Mouse (Mus musculus) lung, postnatal 14 days (tissue): ENCODE results near the gene Olfr910.

Experiments
- DNase-seq: peaks from one replicate; pipeline ENCODE4 v3.0.0; 2021

The Olfr910 gene

GRCm38 (mm10) chr9:38537549-38537948 is at the start of gene Olfr910:
Olfr910 (plus strand) TSS chr9:38537849.
- no peak for DNase-seq

DNA sequence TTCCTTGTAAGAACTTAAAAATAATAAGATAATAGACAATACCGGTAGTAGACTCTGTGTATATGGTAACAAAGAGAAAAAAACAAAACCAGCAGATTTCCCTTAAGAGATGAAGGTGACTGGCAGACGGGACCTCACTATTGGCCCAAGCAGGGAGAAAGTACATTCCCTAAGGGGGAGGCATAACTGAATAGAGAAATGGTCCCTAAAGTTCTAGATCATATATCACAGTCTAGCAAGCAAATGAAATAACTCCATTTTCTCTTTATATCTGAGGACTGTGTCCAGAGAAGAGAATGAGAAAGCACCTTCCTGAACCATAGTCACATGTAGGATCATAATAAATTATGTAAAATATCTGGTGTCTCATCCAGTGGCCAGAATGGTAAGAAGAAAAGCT is 42.1 kb upstream of the Olfr910 start, which contains the start of gene Olfr907:
Gene Olfr907 (plus strand): TSS at position 301 of the 400 bp plus-strand sequence.
- DNase-seq = no peak

DNA sequence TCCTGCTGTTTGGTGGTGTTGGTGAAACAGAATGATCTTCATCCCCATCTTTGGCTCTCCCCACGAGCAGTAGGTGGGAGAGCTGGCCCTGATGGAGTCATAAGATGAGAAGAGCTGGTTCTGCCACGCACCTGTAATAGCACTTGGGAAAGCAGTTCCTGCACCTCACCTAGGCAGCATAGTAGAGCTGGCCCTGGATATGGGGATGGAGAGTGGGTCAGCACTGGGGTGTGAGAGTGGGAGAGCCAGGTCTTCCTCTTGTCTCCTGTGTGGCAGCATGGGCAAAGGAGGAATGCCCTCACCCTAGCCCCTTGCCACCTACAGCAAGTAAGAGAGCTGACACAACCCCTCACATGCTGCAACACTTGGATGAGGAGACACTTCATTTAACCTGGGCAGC is 25.3 kb upstream of the Olfr910 start:
- DNase-seq = no peak

DNA sequence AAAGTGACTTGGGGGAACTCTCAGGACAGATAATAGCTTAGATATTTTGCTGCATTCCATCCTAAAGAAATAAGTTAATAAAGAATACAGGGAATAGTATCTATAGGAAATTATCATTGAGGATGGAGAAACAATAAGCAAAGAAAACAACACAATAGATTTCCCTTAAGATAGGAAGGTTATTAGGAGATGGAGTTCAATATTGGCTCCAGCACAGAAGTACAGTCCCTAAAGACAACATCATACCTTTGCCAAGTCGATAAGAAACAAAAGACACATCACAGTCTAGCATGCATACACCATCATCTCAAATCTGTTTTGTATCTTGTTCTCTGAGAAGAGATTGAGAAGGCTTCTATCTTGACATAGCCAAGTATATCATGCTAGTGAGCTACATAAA is 16.4 kb upstream of the Olfr910 start, which contains the start of gene Olfr911-ps1:
Gene Olfr911-ps1 (plus strand): TSS at position 301 of the 400 bp plus-strand sequence.
- DNase-seq = no peak

DNA sequence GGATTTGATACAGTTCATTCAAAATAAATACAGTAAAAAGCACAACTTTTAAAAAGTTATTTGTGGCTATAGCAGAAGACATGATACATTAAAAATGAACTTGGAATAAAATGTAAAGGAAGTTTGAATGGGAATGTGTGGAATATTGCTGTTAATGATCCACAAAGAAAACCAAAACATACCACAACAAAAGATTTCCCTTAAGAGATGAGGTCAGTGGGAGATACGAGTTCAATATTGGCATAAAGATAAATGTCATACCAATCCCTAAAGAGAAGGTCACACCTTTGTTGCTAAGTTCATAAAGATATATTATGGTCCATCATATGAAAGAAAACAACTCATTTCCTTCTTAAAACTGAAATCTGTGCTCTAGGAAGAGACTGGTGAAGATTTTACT is 42.2 kb downstream of the Olfr910 start, which contains the start of gene Olfr912:
Gene Olfr912 (plus strand): TSS at position 301 of the 400 bp plus-strand sequence.
- no peak for DNase-seq
